Mouse (Mus musculus): Measurements from ENCODE around the gene Ctf1. TPM values are rescaled to one million over a fixed set of nuclear protein-coding genes. Genes with fewer than 3 reads are reported as not detected.

Ctf1 gene
- 5.3 and 5.9 TPM in 2 replicates for polyA plus RNA-seq (2014; fragmentation: Nextera tagmentation; extraction: Ambion mirVana)

GRCm38 (mm10) chr7:127712461-127713385 lies at the start of gene Ctf1:
Gene Ctf1 (plus strand): TSS chr7:127712736.
- 2% methylated on average over 28 of the region's 28 CpGs for WGBS
- Histone ChIP-seq H3K9ac (ENCODE audit: low read length) (peak within 1 kb of the TSS; percentile 40; the same call in 1 of the 2 replicates), H3K27me3 (replicated peaks; ENCODE audit: control insufficient read depth, insufficient read depth, low read length) (no peaks in the 10 kb centered on the region), H3K36me3 (ENCODE audit: control insufficient read depth, insufficient read depth, low read length) (no peaks in the 10 kb centered on the region), H3K9me3 (replicated peaks; ENCODE audit: control insufficient read depth, low read length) (no peaks in the 10 kb centered on the region), H3K4me3 (ENCODE audit: low read depth, low read length) (peak within 1 kb of the TSS; percentile 22), H3K4me2 (ENCODE audit: low read length) (peak within 1 kb of the TSS; percentile 50), H3K27ac (ENCODE audit: low read depth, low read length) (peak within 1 kb of the TSS; percentile 70; the same call in 1 of the 2 replicates), H3K4me1 (ENCODE audit: control insufficient read depth, insufficient read depth, low read length) (peaks cover 17% of the 10 kb centered on the region)
- peak; percentile 60 for ATAC-seq
- peak; percentile 92 for DNase-seq (ENCODE audit: low spot score)

GRCm38 (mm10) chr7:127662926-127663325 lies 49.6 kb upstream of the Ctf1 start:
- DNase-seq (ENCODE audit: low spot score) = no peak
- no peak overlapping the region for H3K9ac ChIP-seq (ENCODE audit: low read length)
- no peak overlapping the region for H3K4me3 ChIP-seq (ENCODE audit: low read depth, low read length)
- H3K9me3 ChIP-seq (replicated peaks; ENCODE audit: control insufficient read depth, low read length) = no peaks in the 10 kb centered on the region
- 92% methylated on average over 6 of the region's 6 CpGs for WGBS
- no peaks in the 10 kb centered on the region for H3K4me1 ChIP-seq (ENCODE audit: control insufficient read depth, insufficient read depth, low read length)
- no peak for ATAC-seq
- H3K27ac ChIP-seq (ENCODE audit: low read depth, low read length) = no peak overlapping the region
- peaks cover 24% of the 10 kb centered on the region for H3K36me3 ChIP-seq (ENCODE audit: control insufficient read depth, insufficient read depth, low read length)
- H3K27me3 ChIP-seq (replicated peaks; ENCODE audit: control insufficient read depth, insufficient read depth, low read length) = no peaks in the 10 kb centered on the region
- H3K4me2 ChIP-seq (ENCODE audit: low read length) = no peak overlapping the region

GRCm38 (mm10) chr7:127666066-127666654 lies 46.4 kb upstream of the Ctf1 start:
- Histone ChIP-seq H3K9ac (ENCODE audit: low read length) (no peak overlapping the region), H3K27ac (ENCODE audit: low read depth, low read length) (no peak overlapping the region), H3K4me2 (ENCODE audit: low read length) (no peak overlapping the region), H3K9me3 (replicated peaks; ENCODE audit: control insufficient read depth, low read length) (no peaks in the 10 kb centered on the region), H3K4me1 (ENCODE audit: control insufficient read depth, insufficient read depth, low read length) (no peaks in the 10 kb centered on the region), H3K4me3 (ENCODE audit: low read depth, low read length) (no peak overlapping the region), H3K27me3 (replicated peaks; ENCODE audit: control insufficient read depth, insufficient read depth, low read length) (no peaks in the 10 kb centered on the region), H3K36me3 (ENCODE audit: control insufficient read depth, insufficient read depth, low read length) (peaks cover 24% of the 10 kb centered on the region)
- ATAC-seq (no peak), DNase-seq (ENCODE audit: low spot score) (no peak)
- WGBS = 93% methylated on average over 6 of the region's 6 CpGs

- WGBS = 93% methylated on average over 13 of the region's 13 CpGs
- DNase-seq (ENCODE audit: low spot score) (no peak), ATAC-seq (no peak)
- H3K9ac ChIP-seq (ENCODE audit: low read length) = no peak overlapping the region
- H3K27ac ChIP-seq (ENCODE audit: low read depth, low read length) = no peak overlapping the region
- H3K9me3 ChIP-seq (replicated peaks; ENCODE audit: control insufficient read depth, low read length) = no peaks in the 10 kb centered on the region
- H3K36me3 ChIP-seq (ENCODE audit: control insufficient read depth, insufficient read depth, low read length) = peaks cover 24% of the 10 kb centered on the region
- H3K4me3 ChIP-seq (ENCODE audit: low read depth, low read length) = no peak overlapping the region
- H3K4me1 ChIP-seq (ENCODE audit: control insufficient read depth, insufficient read depth, low read length) = no peaks in the 10 kb centered on the region
- H3K27me3 ChIP-seq (replicated peaks; ENCODE audit: control insufficient read depth, insufficient read depth, low read length) = no peaks in the 10 kb centered on the region
- H3K4me2 ChIP-seq (ENCODE audit: low read length) = no peak overlapping the region
These were observed 45.9 kb upstream of the Ctf1 start for GRCm38 (mm10) chr7:127666679-127667078.

- Histone ChIP-seq H3K4me2 (ENCODE audit: low read length) (no peak overlapping the region), H3K27me3 (replicated peaks; ENCODE audit: control insufficient read depth, insufficient read depth, low read length) (no peaks in the 10 kb centered on the region), H3K36me3 (ENCODE audit: control insufficient read depth, insufficient read depth, low read length) (peaks cover 24% of the 10 kb centered on the region), H3K4me1 (ENCODE audit: control insufficient read depth, insufficient read depth, low read length) (no peaks in the 10 kb centered on the region), H3K9me3 (replicated peaks; ENCODE audit: control insufficient read depth, low read length) (no peaks in the 10 kb centered on the region), H3K9ac (ENCODE audit: low read length) (no peak overlapping the region), H3K27ac (ENCODE audit: low read depth, low read length) (no peak overlapping the region), H3K4me3 (ENCODE audit: low read depth, low read length) (no peak overlapping the region)
- DNase-seq (ENCODE audit: low spot score) (no peak), ATAC-seq (no peak)
- WGBS = 86% methylated on average over 8 of the region's 8 CpGs
These were observed 45.4 kb upstream of the Ctf1 start for GRCm38 (mm10) chr7:127667171-127667570.

- Histone ChIP-seq H3K27ac (ENCODE audit: low read depth, low read length) (no peak overlapping the region), H3K36me3 (ENCODE audit: control insufficient read depth, insufficient read depth, low read length) (peaks cover 3% of the 10 kb centered on the region; the same call in 1 of the 2 replicates), H3K4me3 (ENCODE audit: low read depth, low read length) (no peak overlapping the region), H3K9ac (ENCODE audit: low read length) (no peak overlapping the region), H3K4me1 (ENCODE audit: control insufficient read depth, insufficient read depth, low read length) (no peaks in the 10 kb centered on the region), H3K27me3 (replicated peaks; ENCODE audit: control insufficient read depth, insufficient read depth, low read length) (no peaks in the 10 kb centered on the region), H3K4me2 (ENCODE audit: low read length) (no peak overlapping the region), H3K9me3 (replicated peaks; ENCODE audit: control insufficient read depth, low read length) (no peaks in the 10 kb centered on the region)
- ATAC-seq (no peak), DNase-seq (ENCODE audit: low spot score) (no peak)
- 83% methylated on average over 11 of the region's 11 CpGs for WGBS
These were observed 40.4 kb upstream of the Ctf1 start for GRCm38 (mm10) chr7:127671880-127672774.

GRCm38 (mm10) chr7:127672776-127673175 lies 39.8 kb upstream of the Ctf1 start:
- H3K4me3 ChIP-seq (ENCODE audit: low read depth, low read length) = no peak overlapping the region
- DNase-seq (ENCODE audit: low spot score) = no peak
- H3K4me1 ChIP-seq (ENCODE audit: control insufficient read depth, insufficient read depth, low read length) = no peaks in the 10 kb centered on the region
- ATAC-seq = no peak
- no peak overlapping the region for H3K4me2 ChIP-seq (ENCODE audit: low read length)
- no peak overlapping the region for H3K9ac ChIP-seq (ENCODE audit: low read length)
- H3K9me3 ChIP-seq (replicated peaks; ENCODE audit: control insufficient read depth, low read length) = no peaks in the 10 kb centered on the region
- 84% methylated on average over 4 of the region's 4 CpGs for WGBS
- no peaks in the 10 kb centered on the region for H3K27me3 ChIP-seq (replicated peaks; ENCODE audit: control insufficient read depth, insufficient read depth, low read length)
- H3K27ac ChIP-seq (ENCODE audit: low read depth, low read length) = no peak overlapping the region
- H3K36me3 ChIP-seq (ENCODE audit: control insufficient read depth, insufficient read depth, low read length) = peaks cover 3% of the 10 kb centered on the region; the same call in 1 of the 2 replicates

- ATAC-seq (peak; percentile 82; the same call in 1 of the 2 replicates), DNase-seq (ENCODE audit: low spot score) (peak; percentile 95)
- Histone ChIP-seq H3K9ac (ENCODE audit: low read length) (peak overlapping the region; percentile 17; the same call in 1 of the 2 replicates), H3K9me3 (replicated peaks; ENCODE audit: control insufficient read depth, low read length) (no peaks in the 10 kb centered on the region), H3K4me1 (ENCODE audit: control insufficient read depth, insufficient read depth, low read length) (no peaks in the 10 kb centered on the region), H3K4me2 (ENCODE audit: low read length) (no peak overlapping the region), H3K36me3 (ENCODE audit: control insufficient read depth, insufficient read depth, low read length) (peaks cover 3% of the 10 kb centered on the region; the same call in 1 of the 2 replicates), H3K4me3 (ENCODE audit: low read depth, low read length) (no peak overlapping the region), H3K27me3 (replicated peaks; ENCODE audit: control insufficient read depth, insufficient read depth, low read length) (no peaks in the 10 kb centered on the region), H3K27ac (ENCODE audit: low read depth, low read length) (peak overlapping the region; percentile 61; the same call in 1 of the 2 replicates)
- 0% methylated on average over 5 of the region's 5 CpGs for WGBS
These were observed 37.6 kb upstream of the Ctf1 start for GRCm38 (mm10) chr7:127674977-127675376.

Measured in forebrain, embryonic 14.5 days (tissue).